Mouse (Mus musculus): ENCODE measurements around the gene 9530002B09Rik. TPM values are rescaled to one million over a fixed set of nuclear protein-coding genes. Genes with fewer than 3 reads are reported as not detected.

The 9530002B09Rik gene
- not detected in 2 replicates for polyA plus RNA-seq (2016; fragmentation: Nextera tagmentation; extraction: Ambion mirVana)

DNA sequence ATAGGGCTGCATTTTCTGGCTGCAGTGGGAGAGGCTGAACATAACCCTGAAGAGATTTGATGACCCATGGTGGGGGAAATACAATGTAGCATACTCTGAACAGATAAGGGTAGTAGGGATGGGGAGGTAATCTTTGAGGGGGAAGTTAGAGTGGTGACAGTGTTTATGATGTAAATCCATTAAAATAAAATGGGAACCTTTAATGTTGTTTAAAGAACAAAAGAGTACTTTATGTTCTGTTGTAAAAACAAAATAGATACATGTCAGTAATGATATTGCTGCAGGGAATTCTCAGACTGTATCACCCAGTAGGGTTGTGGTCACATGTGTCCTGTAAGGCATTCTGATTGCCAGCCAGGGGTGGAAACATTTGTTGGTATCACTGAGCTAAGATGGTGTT, at the start of gene 9530002B09Rik:
TSS of gene 9530002B09Rik (plus strand) at position 301 of the 400 bp plus-strand sequence.
- Histone ChIP-seq H3K9me3 (peaks cover 44% of the 10 kb centered on the region), H3K27ac (no peak within 1 kb of the TSS), H3K4me3 (no peak within 1 kb of the TSS), H3K4me1 (replicated peaks) (no peaks in the 10 kb centered on the region), H3K36me3 (no peaks in the 10 kb centered on the region), H3K27me3 (ENCODE audit: insufficient read depth, poor library complexity, severe bottlenecking) (no peaks in the 10 kb centered on the region)
- no peak for DNase-seq (ENCODE audit: low spot score)

Other genes with a start within 250 kb of the 9530002B09Rik start
- 62.4 and 63.4 TPM in 2 replicates for gene Ppt1, start 147.0 kb downstream of the 9530002B09Rik start, polyA plus RNA-seq (2016; fragmentation: Nextera tagmentation; extraction: Ambion mirVana)
- gene Cap1, start 196.8 kb downstream of the 9530002B09Rik start, polyA plus RNA-seq (2016; fragmentation: Nextera tagmentation; extraction: Ambion mirVana) = 66.8 and 79.3 TPM in 2 replicates